In the genomic region with DNA sequence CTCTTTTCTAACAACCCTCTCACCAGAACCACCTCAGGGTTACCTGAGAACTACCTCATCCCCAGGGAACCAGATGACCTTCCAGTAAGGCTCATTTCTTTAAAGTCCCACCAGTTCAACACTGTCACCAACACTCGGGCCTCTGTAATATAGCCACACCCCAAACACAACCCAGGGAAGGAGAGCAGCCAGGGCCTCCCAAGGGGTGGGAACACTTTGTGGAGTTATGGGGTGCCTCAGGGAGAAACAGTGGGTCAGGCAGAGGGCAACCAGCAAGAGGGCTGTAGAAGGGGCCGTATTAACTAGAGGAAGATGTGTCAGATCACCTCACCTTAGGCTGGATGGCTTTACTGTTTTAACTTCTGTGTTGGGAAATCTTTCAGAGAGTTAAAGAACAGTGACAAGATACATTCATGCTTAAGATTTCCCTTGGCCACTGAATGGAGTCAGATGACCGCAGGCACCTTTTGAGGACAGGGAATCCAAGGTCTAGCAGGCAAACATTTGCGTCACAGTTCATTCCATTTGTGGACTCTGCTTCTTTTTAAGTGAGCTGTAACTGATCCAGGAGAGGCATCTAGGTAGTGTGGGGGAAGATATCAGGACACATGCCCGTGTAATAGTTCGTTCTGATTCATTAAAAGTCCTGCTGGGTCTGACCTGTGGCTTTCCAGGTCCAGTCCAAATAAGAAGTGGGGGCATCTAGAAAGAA, we compare ENCODE assay signal across 9 mouse cellular contexts.
DNase-seq lines count a peak whose midpoint lies in the region; ATAC-seq lines count a peak whose summit lies in the region.
"Had no signal": no experiment of that assay in that cellular context is flagged by ENCODE, and none has a peak within 500 bp of the region (broad histone marks: within the 10 kb centered on the region; RNA-seq: fewer than 3 reads in every experiment).

No protein-coding gene starts in this region.

- H3K36me3 ChIP-seq in embryonic facial prominence, embryonic 13.5 days, result no peaks in the 10 kb centered on the region
- no peaks in the 10 kb centered on the region for H3K36me3 ChIP-seq in hindbrain, embryonic 16.5 days (ENCODE audit: control insufficient read depth, insufficient read depth, low read length)
- H3K36me3 ChIP-seq in midbrain, embryonic 14.5 days (ENCODE audit: control insufficient read depth, insufficient read depth, low read length), result no peaks in the 10 kb centered on the region

- H3K9ac ChIP-seq in embryonic facial prominence, embryonic 13.5 days, result no peak overlapping the region
- H3K9ac ChIP-seq in hindbrain, embryonic 16.5 days (ENCODE audit: low read depth, low read length), result peak overlapping the region; percentile 60
- no peak overlapping the region; the same call in 1 of the 2 replicates for H3K9ac ChIP-seq in midbrain, embryonic 14.5 days (replicated peaks; ENCODE audit: low read length)

- intact Hi-C loops in left cerebral cortex, postnatal 10 days (cut with DNase I), result no loop called here

- no peak for ATAC-seq in embryonic facial prominence, embryonic 13.5 days (ENCODE audit: insufficient number of reproducible peaks, insufficient read depth, low FRiP score, low TSS enrichment, low read depth)
- no peak for ATAC-seq in hindbrain, embryonic 16.5 days
- ATAC-seq in midbrain, embryonic 14.5 days (ENCODE audit: low FRiP score, low TSS enrichment), result no peak

- H3K27me3 ChIP-seq in embryonic facial prominence, embryonic 13.5 days, result no peaks in the 10 kb centered on the region
- H3K27me3 ChIP-seq in hindbrain, embryonic 16.5 days (replicated peaks; ENCODE audit: control insufficient read depth, insufficient read depth, low read length), result no peaks in the 10 kb centered on the region
- H3K27me3 ChIP-seq in midbrain, embryonic 14.5 days (ENCODE audit: control insufficient read depth, insufficient read depth, low read length), result no peaks in the 10 kb centered on the region

- H3K27ac ChIP-seq in embryonic facial prominence, embryonic 13.5 days, result no peak overlapping the region
- H3K27ac ChIP-seq in hindbrain, embryonic 16.5 days (ENCODE audit: low read depth, low read length), result no peak overlapping the region
- no peak overlapping the region for H3K27ac ChIP-seq in midbrain, embryonic 14.5 days (replicated peaks; ENCODE audit: low read depth, low read length)

- H3K4me1 ChIP-seq in embryonic facial prominence, embryonic 13.5 days, result peaks cover 7% of the 10 kb centered on the region; the same call in 1 of the 2 replicates
- peaks cover 14% of the 10 kb centered on the region for H3K4me1 ChIP-seq in hindbrain, embryonic 16.5 days (ENCODE audit: control insufficient read depth, insufficient read depth, low read depth, low read length)
- peaks cover 8% of the 10 kb centered on the region; the same call in 1 of the 2 replicates for H3K4me1 ChIP-seq in midbrain, embryonic 14.5 days (ENCODE audit: control insufficient read depth, insufficient read depth, low read length)

- no peak overlapping the region for H3K4me3 ChIP-seq in embryonic facial prominence, embryonic 13.5 days
- H3K4me3 ChIP-seq in hindbrain, embryonic 16.5 days (ENCODE audit: low read length), result peak overlapping the region; percentile 44
- peak overlapping the region; percentile 37; the same call in 1 of the 2 replicates for H3K4me3 ChIP-seq in midbrain, embryonic 14.5 days (replicated peaks; ENCODE audit: low read depth, low read length)

- H3K4me2 ChIP-seq in embryonic facial prominence, embryonic 13.5 days, result peak overlapping the region; percentile 82; the same call in 1 of the 2 replicates
- peak overlapping the region; percentile 82 for H3K4me2 ChIP-seq in hindbrain, embryonic 16.5 days (ENCODE audit: low read length)
- peak overlapping the region; percentile 60 for H3K4me2 ChIP-seq in midbrain, embryonic 14.5 days (ENCODE audit: low read length)

- no peaks in the 10 kb centered on the region for H3K9me3 ChIP-seq in embryonic facial prominence, embryonic 13.5 days
- no peaks in the 10 kb centered on the region for H3K9me3 ChIP-seq in hindbrain, embryonic 16.5 days (ENCODE audit: control insufficient read depth, low read length)
- H3K9me3 ChIP-seq in midbrain, embryonic 14.5 days (ENCODE audit: control insufficient read depth, low read length), result no peaks in the 10 kb centered on the region

- WGBS in embryonic facial prominence, embryonic 13.5 days, result 74% methylated on average over 6 of the region's 6 CpGs
- 88% methylated on average over 6 of the region's 6 CpGs for WGBS in hindbrain, embryonic 16.5 days
- WGBS in midbrain, embryonic 14.5 days, result 93% methylated on average over 6 of the region's 6 CpGs

- DNase-seq in kidney, adult 8-10 months, result peak; percentile 27 to 31
- DNase-seq in kidney, adult 18-20 months, result no peak
- no peak for DNase-seq in midbrain, embryonic 14.5 days
- no peak for DNase-seq in thymus, adult 18-20 months
- DNase-seq in left cerebral cortex, postnatal 10 days (ENCODE audit: extremely low spot score in 1 of 2, low spot score in 2 of 2), result no peak
- no peak for DNase-seq in left cerebral cortex, adult 18-20 months (ENCODE audit: low spot score in 2 of 2)
- DNase-seq: adrenal gland, adult 8-10 months had no signal

Comparison
In these comparisons a context has a peak if more than half of its experiments do, and no peak if none do; other contexts are left out.
1. DNase-seq: peak in kidney, adult 8-10 months (2 of 2); none in kidney, adult 18-20 months (single experiment), midbrain, embryonic 14.5 days (single experiment), thymus, adult 18-20 months (0 of 2), left cerebral cortex, postnatal 10 days (0 of 2) and left cerebral cortex, adult 18-20 months (0 of 2).
2. Peak in every context shown above with its lines, with median percentiles within 50 percentile points of each other: H3K4me2 ChIP-seq.